Mouse (Mus musculus) intestine, embryonic 15.5 days (tissue): ENCODE measurements around the gene E330017A01Rik. TPM values are rescaled to one million over a fixed set of nuclear protein-coding genes. Genes with fewer than 3 reads are reported as not detected.

ENCODE experiments used
- ATAC-seq: fragments of 200-750 bp; cut with Nextera tagmentation; 2 replicates; pipeline ENCODE4 v1.8.0; 2017; ENCODE audit warnings: moderate TSS enrichment, moderate library complexity
- H3K27ac ChIP-seq: fragments of 300-500 bp; sonication (generic); 2 replicates; pipeline ENCODE4 v1.5.1; 2015; ENCODE audit warnings: mild to moderate bottlenecking, inconsistent platforms
- H3K27me3 ChIP-seq: fragments of 300-500 bp; sonication (generic); replicated peaks from 2 replicates; pipeline ENCODE4 v1.6.1; 2015; ENCODE audit warnings: inconsistent platforms
- H3K36me3 ChIP-seq: fragments of 300-500 bp; sonication (generic); 2 replicates; pipeline ENCODE4 v1.6.1; 2015; ENCODE audit warnings: inconsistent platforms
- H3K4me1 ChIP-seq: fragments of 300-500 bp; sonication (generic); replicated peaks from 2 replicates; pipeline ENCODE4 v1.6.1; 2015; ENCODE audit warnings: inconsistent platforms
- H3K4me2 ChIP-seq: fragments of 300-500 bp; sonication (generic); replicated peaks from 2 replicates; pipeline ENCODE4 v1.6.1; 2015; ENCODE audit warnings: mild to moderate bottlenecking, inconsistent platforms
- H3K4me3 ChIP-seq: fragments of 300-500 bp; sonication (generic); replicated peaks from 2 replicates; pipeline ENCODE4 v1.5.1; 2015; ENCODE audit warnings: inconsistent platforms
- H3K9ac ChIP-seq: fragments of 300-500 bp; sonication (generic); 2 replicates; pipeline ENCODE4 v1.6.1; 2015; ENCODE audit warnings: inconsistent platforms
- H3K9me3 ChIP-seq: fragments of 300-500 bp; sonication (generic); 2 replicates; pipeline ENCODE4 v1.6.1; 2016; ENCODE audit warnings: inconsistent platforms
- WGBS: fragments of 180-500 bp; shearing (Covaris S2); methylation state at CpG from one replicate; pipeline ENCODE4 v1.1.7; 2015; 5-methylcytosine and 5-hydroxymethylcytosine counted together
- polyA plus RNA-seq: library from polyadenylated mRNA; unstranded; fragments of >200 nt; fragmentation: Nextera tagmentation; extraction: Ambion mirVana; gene quantifications from 2 replicates; pipeline ENCODE4 v1.2.1, GENCODE M21; 2015

Gene E330017A01Rik
- polyA plus RNA-seq, 1 experiment from 2014 or later: not detected

DNA sequence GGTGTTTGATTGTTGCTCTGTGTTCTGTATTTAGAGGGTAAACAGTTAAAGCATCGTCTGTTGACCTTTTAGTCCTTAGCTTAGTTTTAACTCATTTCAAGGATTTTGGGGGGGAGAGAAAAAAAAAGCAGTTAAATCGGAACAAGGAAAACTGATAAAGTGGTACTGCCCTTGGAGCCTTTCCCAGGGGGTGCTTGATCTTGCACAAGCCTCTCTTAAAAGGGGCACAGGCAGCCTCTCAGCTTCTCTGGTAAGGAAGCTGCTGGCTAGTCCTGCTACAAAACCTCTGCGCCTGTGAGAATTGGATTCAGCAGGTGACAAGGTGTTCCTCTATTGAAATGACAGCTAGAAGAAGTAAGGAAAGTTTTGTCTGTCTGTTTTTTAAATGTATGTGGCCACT lies 16.2 kb downstream of the E330017A01Rik start:
- Histone ChIP-seq H3K9ac (no peak overlapping the region), H3K4me3 (no peak overlapping the region), H3K4me2 (no peak overlapping the region), H3K27me3 (no peaks in the 10 kb centered on the region), H3K36me3 (no peaks in the 10 kb centered on the region), H3K4me1 (no peaks in the 10 kb centered on the region), H3K27ac (no peak overlapping the region), H3K9me3 (no peaks in the 10 kb centered on the region)
- WGBS: 84% methylated on average over 3 of the region's 3 CpGs
- no peak for ATAC-seq

DNA sequence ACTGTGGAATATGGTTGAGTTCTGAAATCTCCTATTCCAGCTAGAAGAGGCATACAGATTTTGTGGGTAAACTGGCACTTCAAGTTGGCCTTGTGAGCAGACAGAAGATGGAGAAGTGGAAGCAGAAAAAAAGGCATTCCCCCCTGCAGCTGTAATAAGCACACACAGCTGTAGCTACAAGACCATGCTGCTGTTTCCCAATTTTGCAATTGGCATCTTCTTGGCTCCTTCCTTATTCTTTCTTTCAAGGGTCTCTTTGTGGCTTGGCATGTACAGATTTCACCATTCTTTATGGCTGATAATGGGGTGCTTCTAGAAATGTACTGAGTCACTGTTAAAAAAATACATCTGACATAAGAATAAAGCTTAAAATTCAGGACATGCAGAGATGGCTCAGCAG lies 21.2 kb downstream of the E330017A01Rik start:
- no peak for ATAC-seq
- no peak overlapping the region for H3K4me2 ChIP-seq
- no peaks in the 10 kb centered on the region for H3K4me1 ChIP-seq
- no peaks in the 10 kb centered on the region for H3K36me3 ChIP-seq
- no peaks in the 10 kb centered on the region for H3K9me3 ChIP-seq
- H3K4me3 ChIP-seq: no peak overlapping the region
- no peaks in the 10 kb centered on the region for H3K27me3 ChIP-seq
- no peak overlapping the region for H3K27ac ChIP-seq
- H3K9ac ChIP-seq: no peak overlapping the region

DNA sequence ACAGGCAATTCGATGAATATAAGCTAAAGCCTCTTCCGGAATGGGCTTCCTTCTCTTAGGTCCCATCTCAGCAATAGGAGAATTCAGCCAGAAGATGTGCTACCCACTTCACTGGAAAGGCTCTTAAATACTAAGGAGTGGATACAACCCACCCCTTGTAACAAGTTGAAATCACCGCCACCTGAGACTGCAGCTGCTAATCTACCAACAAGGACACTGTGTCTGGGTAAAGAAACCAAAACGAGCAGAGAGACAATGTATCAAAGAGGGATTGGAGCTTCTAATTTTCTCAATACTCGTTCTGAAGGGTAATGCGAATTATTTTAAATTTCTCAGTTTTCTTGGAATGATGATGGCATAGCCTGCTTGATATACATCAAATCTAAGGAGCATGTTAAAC lies 21.7 kb downstream of the E330017A01Rik start, which contains the start of gene Gm813:
Gene Gm813, minus strand, starts transcription at position 101 of the 400 bp plus-strand sequence.
- Histone ChIP-seq H3K9me3 (no peaks in the 10 kb centered on the region), H3K9ac (no peak within 1 kb of the TSS), H3K4me1 (no peaks in the 10 kb centered on the region), H3K27me3 (no peaks in the 10 kb centered on the region), H3K27ac (no peak within 1 kb of the TSS), H3K4me3 (no peak within 1 kb of the TSS), H3K36me3 (no peaks in the 10 kb centered on the region), H3K4me2 (no peak within 1 kb of the TSS)
- 90% methylated on average over 6 of the region's 6 CpGs for WGBS
- ATAC-seq: no peak

DNA sequence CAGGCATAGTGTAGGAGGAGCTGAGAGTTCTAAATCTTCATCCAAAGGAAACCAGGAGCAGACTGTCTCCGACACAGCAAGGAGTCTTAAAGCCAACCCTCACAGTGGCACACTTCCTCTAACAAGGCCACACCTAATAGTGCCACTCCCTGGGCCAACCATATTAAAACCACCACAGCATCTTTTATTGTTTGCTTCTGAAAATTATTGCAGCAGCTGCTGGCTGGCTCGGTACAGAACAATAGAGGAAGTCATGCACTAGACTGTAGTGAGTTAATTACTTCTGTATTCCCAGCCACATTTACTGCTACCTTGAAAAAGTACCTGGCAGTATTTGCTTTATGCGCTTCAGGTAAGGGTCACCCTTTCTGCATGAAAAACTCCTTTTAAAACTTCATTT lies 25.6 kb downstream of the E330017A01Rik start:
- Histone ChIP-seq H3K4me3 (no peak overlapping the region), H3K9me3 (no peaks in the 10 kb centered on the region), H3K36me3 (no peaks in the 10 kb centered on the region), H3K27ac (no peak overlapping the region), H3K4me1 (no peaks in the 10 kb centered on the region), H3K9ac (no peak overlapping the region), H3K27me3 (no peaks in the 10 kb centered on the region), H3K4me2 (no peak overlapping the region)
- peak; percentile 77 for ATAC-seq
- 54% methylated on average over 3 of the region's 3 CpGs for WGBS

DNA sequence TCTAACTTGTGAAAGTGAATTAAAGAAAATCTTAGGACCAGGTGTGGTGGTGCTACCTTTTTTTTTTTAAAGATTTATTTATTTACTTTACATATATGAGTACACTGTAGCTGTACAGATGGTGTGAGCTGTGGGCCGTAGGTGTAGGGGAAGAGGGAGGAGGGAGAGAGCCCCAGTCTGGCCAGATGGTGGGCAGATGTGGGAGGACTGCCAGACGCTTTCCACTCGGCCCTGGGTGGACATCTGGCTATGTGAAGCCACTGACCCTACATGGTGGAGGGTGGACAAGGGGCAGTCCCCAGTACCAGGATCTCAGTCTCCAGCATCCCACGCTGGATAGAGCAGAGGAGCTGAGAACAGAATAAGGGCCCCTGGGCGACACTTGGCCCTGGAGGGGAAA lies 31.4 kb downstream of the E330017A01Rik start:
- no peaks in the 10 kb centered on the region for H3K36me3 ChIP-seq
- no peak overlapping the region for H3K4me3 ChIP-seq
- 48% methylated on average over 5 of the region's 5 CpGs for WGBS
- no peak overlapping the region for H3K4me2 ChIP-seq
- no peaks in the 10 kb centered on the region for H3K27me3 ChIP-seq
- H3K27ac ChIP-seq: no peak overlapping the region
- no peak; the same call in 1 of the 2 replicates for ATAC-seq
- H3K9ac ChIP-seq: no peak overlapping the region
- H3K4me1 ChIP-seq: no peaks in the 10 kb centered on the region
- H3K9me3 ChIP-seq: no peaks in the 10 kb centered on the region

DNA sequence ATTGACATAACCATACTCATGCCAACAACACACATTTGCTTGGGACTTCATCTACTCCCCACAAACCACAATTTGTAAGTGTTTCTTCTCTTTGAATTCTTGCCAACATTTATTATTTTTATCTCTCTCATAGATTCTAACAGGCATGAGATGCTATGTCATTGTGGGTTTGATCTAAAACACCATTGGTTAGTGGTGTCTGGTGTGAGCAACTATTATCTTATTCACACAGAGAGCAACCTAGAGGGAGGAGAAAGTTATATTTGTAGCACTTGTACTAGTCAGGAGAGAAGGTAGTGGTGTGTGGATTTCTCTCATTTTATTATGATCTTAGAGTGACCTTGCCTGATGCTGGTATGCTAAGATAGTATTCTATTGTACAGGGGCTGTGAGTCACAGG lies 33.9 kb downstream of the E330017A01Rik start:
- Histone ChIP-seq H3K4me1 (no peaks in the 10 kb centered on the region), H3K4me3 (no peak overlapping the region), H3K9me3 (no peaks in the 10 kb centered on the region), H3K36me3 (no peaks in the 10 kb centered on the region), H3K9ac (no peak overlapping the region), H3K27me3 (no peaks in the 10 kb centered on the region), H3K27ac (no peak overlapping the region), H3K4me2 (no peak overlapping the region)
- ATAC-seq: no peak

DNA sequence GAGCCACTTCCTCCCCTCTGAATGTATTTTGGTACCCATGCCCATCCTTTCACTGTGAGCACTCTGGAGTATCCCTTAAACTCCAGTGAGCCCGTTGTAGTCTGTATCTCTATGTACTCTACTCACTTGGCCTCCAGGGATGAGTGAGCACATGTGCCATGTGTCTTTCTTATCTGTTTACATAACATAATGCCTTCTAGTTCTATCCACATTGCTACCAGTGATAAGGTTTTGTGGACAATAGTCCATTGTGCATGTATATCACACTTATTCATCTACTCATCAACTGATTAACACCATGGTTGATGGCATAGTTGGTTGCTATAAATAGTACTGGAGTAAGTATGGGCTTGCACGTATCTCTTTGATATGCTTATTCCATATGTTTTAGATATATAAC lies 34.7 kb downstream of the E330017A01Rik start:
- no peak for ATAC-seq
- Histone ChIP-seq H3K27ac (no peak overlapping the region), H3K9me3 (no peaks in the 10 kb centered on the region), H3K27me3 (no peaks in the 10 kb centered on the region), H3K4me3 (no peak overlapping the region), H3K36me3 (no peaks in the 10 kb centered on the region), H3K9ac (no peak overlapping the region), H3K4me1 (no peaks in the 10 kb centered on the region), H3K4me2 (no peak overlapping the region)
- 84% methylated on average over 2 of the region's 2 CpGs for WGBS

DNA sequence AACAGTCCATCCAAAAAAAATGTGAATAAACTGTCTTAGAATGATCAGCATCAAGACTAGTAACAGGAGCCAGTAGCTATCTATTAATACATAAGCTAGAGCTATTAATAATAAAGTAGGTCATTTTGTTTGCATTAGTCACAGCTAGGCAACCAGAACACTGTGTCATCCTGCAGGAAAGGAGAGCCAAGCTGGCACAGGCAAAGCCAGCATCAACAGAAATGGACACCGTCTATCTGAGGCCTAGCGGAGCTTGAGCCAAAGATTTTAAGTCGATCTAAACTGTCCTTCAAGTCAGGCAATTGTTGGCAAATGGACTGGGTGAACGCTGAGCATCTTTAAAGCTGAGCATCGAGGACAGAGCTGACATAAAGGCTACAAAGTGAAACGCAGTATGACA lies 37.7 kb downstream of the E330017A01Rik start:
- Histone ChIP-seq H3K9ac (no peak overlapping the region), H3K27me3 (no peaks in the 10 kb centered on the region), H3K9me3 (no peaks in the 10 kb centered on the region), H3K4me3 (no peak overlapping the region), H3K36me3 (no peaks in the 10 kb centered on the region), H3K27ac (no peak overlapping the region), H3K4me2 (no peak overlapping the region), H3K4me1 (no peaks in the 10 kb centered on the region)
- no peak for ATAC-seq
- 91% methylated on average over 6 of the region's 6 CpGs for WGBS

DNA sequence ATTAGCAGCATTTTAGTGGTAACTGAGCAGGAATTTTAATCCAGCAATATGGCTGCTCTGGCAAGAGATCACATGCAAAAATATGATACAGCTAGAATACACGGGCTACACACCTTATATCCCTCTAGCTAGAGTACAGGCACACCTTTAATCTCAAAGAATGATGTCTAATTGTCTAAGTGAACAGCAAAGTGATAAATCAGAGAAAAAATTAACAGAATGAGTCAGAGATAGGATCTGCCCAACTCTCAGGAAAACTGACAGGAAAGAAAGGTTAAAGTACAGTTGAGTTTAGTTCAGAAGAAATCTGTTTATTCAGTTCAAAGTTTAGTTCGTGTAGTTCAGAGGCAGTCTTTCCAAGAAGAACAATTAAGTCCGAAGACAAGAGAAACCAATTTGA lies 47.2 kb downstream of the E330017A01Rik start:
- Histone ChIP-seq H3K4me3 (no peak overlapping the region), H3K4me2 (no peak overlapping the region), H3K9ac (no peak overlapping the region), H3K9me3 (no peaks in the 10 kb centered on the region), H3K27me3 (no peaks in the 10 kb centered on the region), H3K27ac (no peak overlapping the region), H3K4me1 (no peaks in the 10 kb centered on the region), H3K36me3 (no peaks in the 10 kb centered on the region)
- peak; percentile 36; the same call in 1 of the 2 replicates for ATAC-seq
- WGBS: 65% methylated on average over 3 of the region's 3 CpGs

DNA sequence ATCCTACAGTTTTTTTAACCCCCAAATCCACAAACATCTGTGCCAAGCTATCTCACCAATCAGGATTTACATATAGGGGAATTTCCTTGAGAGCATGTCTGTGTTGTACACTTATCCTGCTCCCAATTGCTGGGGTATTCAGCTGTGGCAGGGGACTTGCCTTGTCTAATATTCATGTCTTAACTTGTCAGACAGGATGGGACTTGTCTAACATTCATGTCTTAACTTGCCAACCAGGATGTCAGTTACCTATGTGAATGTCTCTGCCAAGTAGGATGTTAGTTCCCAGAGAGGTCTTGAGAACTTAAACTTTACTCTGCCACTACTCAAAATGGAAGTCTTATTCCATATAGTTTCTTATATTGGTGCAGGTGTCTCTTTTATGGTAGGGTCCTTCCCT lies 49.1 kb downstream of the E330017A01Rik start:
- ATAC-seq: no peak
- no peaks in the 10 kb centered on the region for H3K27me3 ChIP-seq
- H3K9me3 ChIP-seq: no peaks in the 10 kb centered on the region
- H3K4me1 ChIP-seq: no peaks in the 10 kb centered on the region
- H3K27ac ChIP-seq: no peak overlapping the region
- H3K4me2 ChIP-seq: no peak overlapping the region
- no peak overlapping the region for H3K4me3 ChIP-seq
- no peaks in the 10 kb centered on the region for H3K36me3 ChIP-seq
- no peak overlapping the region for H3K9ac ChIP-seq

Other genes with a start within 250 kb of the E330017A01Rik start
- gene Dcbld2, start 230.3 kb downstream of the E330017A01Rik start, polyA plus RNA-seq: 5.0 and 5.9 TPM in 2 replicates
- gene St3gal6, start 114.5 kb downstream of the E330017A01Rik start, polyA plus RNA-seq: 18.9 and 19.3 TPM in 2 replicates
- not detected in 2 replicates for gene Gm813, start 21.8 kb downstream of the E330017A01Rik start, polyA plus RNA-seq
- gene Cpox, start 31.6 kb upstream of the E330017A01Rik start, polyA plus RNA-seq: 58.4 and 71.3 TPM in 2 replicates
- 0.14 TPM in 1 of 2 replicates, not detected in the other for gene Gpr15, start 80.3 kb upstream of the E330017A01Rik start, polyA plus RNA-seq
- gene Cldnd1, start 89.2 kb upstream of the E330017A01Rik start, polyA plus RNA-seq: 95.7 and 97.6 TPM in 2 replicates
- not detected in 2 replicates for gene Olfr172, start 124.4 kb upstream of the E330017A01Rik start, polyA plus RNA-seq
- not detected in 2 replicates for gene Olfr173, start 161.5 kb upstream of the E330017A01Rik start, polyA plus RNA-seq
- gene Olfr175-ps1, start 188.0 kb upstream of the E330017A01Rik start, polyA plus RNA-seq: not detected in 2 replicates
- gene Olfr177, start 236.0 kb upstream of the E330017A01Rik start, polyA plus RNA-seq: not detected in 2 replicates